Mouse (Mus musculus) layer of hippocampus, adult 9-11 months (tissue): ENCODE results near the gene Mrpl28.
A peak's percentile ranks its signal among the peaks of the same experiment; 100 is the strongest.
"Not testable (repeated sequence)": the region's sequence is repeated elsewhere in the genome, so short reads cannot be mapped to it uniquely, and the experiment has no call there.

Experiments used
- DNase-seq: peaks from one replicate; pipeline ENCODE4 v3.0.0; 2022

Gene Mrpl28

GRCm38 (mm10) chr17:26116503-26117258, 6.6 kb upstream of the Mrpl28 start:
- DNase-seq: no peak

GRCm38 (mm10) chr17:26119766-26120710, 3.3 kb upstream of the Mrpl28 start:
- peak; percentile 67 for DNase-seq

- no peak for DNase-seq
These were observed 714 bp upstream of the Mrpl28 start for GRCm38 (mm10) chr17:26122431-26123140.

- DNase-seq: no peak
These were observed 1.3 kb downstream of the Mrpl28 start for GRCm38 (mm10) chr17:26124560-26124959.

GRCm38 (mm10) chr17:26125226-26125625, 1.9 kb downstream of the Mrpl28 start:
- DNase-seq: no peak

- no peak for DNase-seq
These were observed 7.9 kb downstream of the Mrpl28 start for GRCm38 (mm10) chr17:26131062-26131732.

- DNase-seq: no peak
These were observed 8.9 kb downstream of the Mrpl28 start for GRCm38 (mm10) chr17:26131856-26132853.

- no peak for DNase-seq
These were observed 13.9 kb downstream of the Mrpl28 start for GRCm38 (mm10) chr17:26137106-26137750.

- no peak for DNase-seq
These were observed 14.4 kb downstream of the Mrpl28 start for GRCm38 (mm10) chr17:26137751-26138130.

- DNase-seq: peak; percentile 97
These were observed 15.0 kb downstream of the Mrpl28 start, which contains the start of gene Axin1 for GRCm38 (mm10) chr17:26138239-26138836. Gene Axin1 (plus strand): TSS chr17:26138688.

GRCm38 (mm10) chr17:26138901-26139381, 15.6 kb downstream of the Mrpl28 start:
- DNase-seq: peak; percentile 37

- no peak for DNase-seq
These were observed 19.5 kb downstream of the Mrpl28 start for GRCm38 (mm10) chr17:26142796-26143195.

GRCm38 (mm10) chr17:26143386-26143785, 20.1 kb downstream of the Mrpl28 start:
- no peak for DNase-seq

GRCm38 (mm10) chr17:26149056-26149455, 25.8 kb downstream of the Mrpl28 start:
- DNase-seq: no peak

- DNase-seq: no peak
These were observed 28.8 kb downstream of the Mrpl28 start for GRCm38 (mm10) chr17:26151886-26152630.

- DNase-seq: no peak
These were observed 39.4 kb downstream of the Mrpl28 start for GRCm38 (mm10) chr17:26162736-26163135.

- DNase-seq: no peak
These were observed 44.7 kb downstream of the Mrpl28 start for GRCm38 (mm10) chr17:26168039-26168438.

- DNase-seq: not testable (repeated sequence)
These were observed 51.9 kb downstream of the Mrpl28 start for GRCm38 (mm10) chr17:26175248-26175647.
